Mouse (Mus musculus): Measurements from ENCODE around the gene Rrp12. TPM values are rescaled to one million over a fixed set of nuclear protein-coding genes. Genes with fewer than 3 reads are reported as not detected.

Rrp12 gene
- total RNA-seq, 2 experiments from 2014 or later, result 21.1 to 22.4 TPM

GRCm38 (mm10) chr19:41831718-41832391, 64.1 kb downstream of the Rrp12 start:
- no peak for DNase-seq (ENCODE audit: low spot score in 2 of 2)

- DNase-seq (ENCODE audit: low spot score in 2 of 2), result no peak
These were observed 64.8 kb downstream of the Rrp12 start for GRCm38 (mm10) chr19:41831101-41831570.

GRCm38 (mm10) chr19:41830106-41831031, 65.6 kb downstream of the Rrp12 start:
- peak; percentile 36 to 72 for DNase-seq (ENCODE audit: low spot score in 2 of 2)

GRCm38 (mm10) chr19:41829381-41830105, 66.4 kb downstream of the Rrp12 start, which contains the start of gene Frat1:
Frat1 (plus strand) TSS chr19:41829970.
- peak; percentile 53 to 80 for DNase-seq (ENCODE audit: low spot score in 2 of 2)

GRCm38 (mm10) chr19:41828941-41829340, 67.0 kb downstream of the Rrp12 start:
- no peak for DNase-seq (ENCODE audit: low spot score in 2 of 2)

- DNase-seq (ENCODE audit: low spot score in 2 of 2), result no peak
These were observed 69.4 kb downstream of the Rrp12 start for GRCm38 (mm10) chr19:41826529-41826928.

GRCm38 (mm10) chr19:41824950-41825349, 71.0 kb downstream of the Rrp12 start:
- no peak for DNase-seq (ENCODE audit: low spot score in 2 of 2)

- DNase-seq (ENCODE audit: low spot score in 2 of 2), result no peak
These were observed 73.4 kb downstream of the Rrp12 start for GRCm38 (mm10) chr19:41822589-41822988.

GRCm38 (mm10) chr19:41821436-41821835, 74.5 kb downstream of the Rrp12 start:
- DNase-seq (ENCODE audit: low spot score in 2 of 2), result no peak

GRCm38 (mm10) chr19:41818749-41819148, 77.2 kb downstream of the Rrp12 start:
- no peak for DNase-seq (ENCODE audit: low spot score in 2 of 2)

GRCm38 (mm10) chr19:41817325-41817724, 78.6 kb downstream of the Rrp12 start:
- peak in 1 of 2 experiments; percentile 32 for DNase-seq (ENCODE audit: low spot score in 2 of 2)

- DNase-seq (ENCODE audit: low spot score in 2 of 2), result no peak
These were observed 79.1 kb downstream of the Rrp12 start for GRCm38 (mm10) chr19:41816915-41817314.

- DNase-seq (ENCODE audit: low spot score in 2 of 2), result no peak
These were observed 79.6 kb downstream of the Rrp12 start for GRCm38 (mm10) chr19:41816410-41816809.

- DNase-seq (ENCODE audit: low spot score in 2 of 2), result no peak
These were observed 82.6 kb downstream of the Rrp12 start for GRCm38 (mm10) chr19:41813374-41813773.

Other genes with a start within 250 kb of the Rrp12 start
- gene Slit1, start 152.5 kb downstream of the Rrp12 start, total RNA-seq (2021), result 1 to 10 TPM; 1.2 to 2.3 TPM
- 10 to 100 TPM; 14.5 to 15.4 TPM for gene Arhgap19, start 94.1 kb downstream of the Rrp12 start, total RNA-seq (2021)
- 1 to 10 TPM; 4.6 to 6.7 TPM for gene Frat1, start 66.2 kb downstream of the Rrp12 start, total RNA-seq (2021)
- 10 to 100 TPM; 11.7 to 14.1 TPM for gene Frat2, start 48.0 kb downstream of the Rrp12 start, total RNA-seq (2021)
- gene Pgam1, start 15.8 kb upstream of the Rrp12 start, total RNA-seq (2021), result 10 to 100 TPM; 53.2 to 57.9 TPM
- gene Exosc1, start 37.2 kb upstream of the Rrp12 start, total RNA-seq (2021), result 10 to 100 TPM; 19.6 to 24.5 TPM
- gene Zdhhc16, start 37.3 kb upstream of the Rrp12 start, total RNA-seq (2021), result 10 to 100 TPM; 36.0 to 36.5 TPM
- 10 to 100 TPM; 20.5 to 29.1 TPM for gene Mms19, start 85.0 kb upstream of the Rrp12 start, total RNA-seq (2021)
- gene Ubtd1, start 85.6 kb upstream of the Rrp12 start, total RNA-seq (2021), result 10 to 100 TPM; 37.5 to 39.7 TPM
- gene Ankrd2, start 139.8 kb upstream of the Rrp12 start, total RNA-seq (2021), result 10 to 100 TPM; 50.1 to 73.1 TPM
- 1 to 10 TPM; 7.1 to 8.8 TPM for gene Hoga1, start 149.4 kb upstream of the Rrp12 start, total RNA-seq (2021)
- gene 4933411K16Rik, start 156.1 kb upstream of the Rrp12 start, total RNA-seq (2021), result under 1 TPM; 0.75 to 0.91 TPM
- gene Morn4, start 190.2 kb upstream of the Rrp12 start, total RNA-seq (2021), result 1 to 10 TPM; 2.0 to 2.5 TPM
- 10 to 100 TPM; 18.5 to 21.5 TPM for gene Pi4k2a, start 194.3 kb upstream of the Rrp12 start, total RNA-seq (2021)
- gene Avpi1, start 232.9 kb upstream of the Rrp12 start, total RNA-seq (2021), result 10 to 100 TPM; 11.5 to 11.8 TPM

Measured in gastrocnemius, postnatal 4 days (tissue).